9 mouse cellular contexts compared by ENCODE assay signal in genomic region chr7:81862587-81863583, GRCm38 (mm10). TPM values are rescaled to one million over a fixed set of nuclear protein-coding genes. Genes with fewer than 3 reads are reported as not detected.
A peak's percentile ranks its signal among the peaks of the same experiment; 100 is the strongest.
DNase-seq lines count a peak whose midpoint lies in the region; ATAC-seq and TF ChIP-seq lines count a peak whose summit lies in the region.
"Had no signal": no experiment of that assay in that cellular context is flagged by ENCODE, and none has a peak within 500 bp of the region (broad histone marks: within the 10 kb centered on the region; RNA-seq: fewer than 3 reads in every experiment).

No protein-coding gene starts in this region.

- intact Hi-C loops in heart, postnatal 14 days (cut with DNase I), result no loop called here

- H3K4me2 ChIP-seq in lung, embryonic 14.5 days, result no peak overlapping the region

- TF ChIP-seq CTCF in lung, embryonic 14.5 days (IDR thresholded peaks at IDR 0.05; ENCODE audit: low read depth), result no peak

- peak overlapping the region; percentile 97 for H3K27ac ChIP-seq in brown adipose tissue, adult 24 weeks (replicated peaks; ENCODE audit: low read depth, low read length)
- H3K27ac ChIP-seq in lung, embryonic 14.5 days (ENCODE audit: low read depth), result peak overlapping the region; percentile 37; the same call in 1 of the 2 replicates

- 59% methylated on average over 24 of the region's 24 CpGs for WGBS in lung, embryonic 14.5 days

- no peak for ATAC-seq in lung, embryonic 14.5 days (ENCODE audit: insufficient read depth)

- DNase-seq in adrenal gland, adult 2 months, result peak; percentile 25
- DNase-seq in adrenal gland, postnatal 25 days, result no peak
- DNase-seq in heart, postnatal 14 days, result peak; percentile 35
- DNase-seq in lung, embryonic 14.5 days, result peak; percentile 44
- DNase-seq in thymus, adult 18-20 months, result peak; percentile 79 to 87
- DNase-seq in ovary, adult 18-20 months (ENCODE audit: low spot score), result no peak
- no peak for DNase-seq in cerebellum, adult 9-10 months

- H3K36me3 ChIP-seq in lung, embryonic 14.5 days (ENCODE audit: insufficient read depth), result no peaks in the 10 kb centered on the region; the same call in 1 of the 2 replicates

- no peak overlapping the region for H3K9ac ChIP-seq in lung, embryonic 14.5 days

- H3K27me3 ChIP-seq in lung, embryonic 14.5 days (ENCODE audit: insufficient read depth, low read length), result peaks cover 24% of the 10 kb centered on the region

- H3K4me3 ChIP-seq in brown adipose tissue, adult 24 weeks (ENCODE audit: insufficient read depth, low read depth, low read length), result peak overlapping the region; percentile 50
- no peak overlapping the region for H3K4me3 ChIP-seq in lung, embryonic 14.5 days (ENCODE audit: low read depth, low read length)

- no peaks in the 10 kb centered on the region for H3K9me3 ChIP-seq in lung, embryonic 14.5 days (ENCODE audit: low read depth, low read length)

- H3K4me1 ChIP-seq in brown adipose tissue, adult 24 weeks (ENCODE audit: control insufficient read depth, insufficient read depth, insufficient read length, low read length), result peaks cover 29% of the 10 kb centered on the region
- no peaks in the 10 kb centered on the region for H3K4me1 ChIP-seq in lung, embryonic 14.5 days (ENCODE audit: insufficient read depth)

RNA-seq across cellular contexts. Expression of gene Tm6sf1, which starts 4.1 kb away (rescaled TPM):
- total RNA-seq in adrenal gland, adult 2 months (2021), result 10 to 100 TPM; 13.5 to 17.2 TPM
- polyA plus RNA-seq in adrenal gland, adult 2 months (2012; rRNA removed), result 29.5 and 37.4 TPM in 2 replicates
- 11.6 and 12.4 TPM in 2 replicates for total RNA-seq in adrenal gland, postnatal 25 days (2021)
- 21.2 and 24.4 TPM in 2 replicates for polyA plus RNA-seq in brown adipose tissue, adult 24 weeks (2012; ENCODE audit: insufficient read depth, insufficient read length, missing spikeins)
- 10 to 100 TPM; 18.1 to 18.3 TPM for total RNA-seq in heart, postnatal 14 days (2021)
- polyA plus RNA-seq in lung, embryonic 14.5 days (2014; fragmentation: Nextera tagmentation; extraction: Ambion mirVana), result 16.0 and 17.5 TPM in 2 replicates

RNA-seq across cellular contexts. Expression of gene Gm10160, which starts 7.3 kb away (rescaled TPM):
- total RNA-seq in adrenal gland, adult 2 months (2021), result not detected
- not detected in 2 replicates for polyA plus RNA-seq in adrenal gland, adult 2 months (2012; rRNA removed)
- total RNA-seq in adrenal gland, postnatal 25 days (2021), result not detected in 2 replicates
- polyA plus RNA-seq in brown adipose tissue, adult 24 weeks (2012; ENCODE audit: insufficient read depth, insufficient read length, missing spikeins), result not detected in 2 replicates
- not detected for total RNA-seq in heart, postnatal 14 days (2021)
- not detected in 2 replicates for polyA plus RNA-seq in lung, embryonic 14.5 days (2014; fragmentation: Nextera tagmentation; extraction: Ambion mirVana)
- total RNA-seq: gastrocnemius, postnatal 36 days had no signal

RNA-seq across cellular contexts. Expression of gene Btbd1, which starts 33.7 kb away (rescaled TPM):
- 100 to 1,000 TPM; 118 to 159 TPM for total RNA-seq in adrenal gland, adult 2 months (2021)
- polyA plus RNA-seq in adrenal gland, adult 2 months (2012; rRNA removed), result 65.2 and 71.1 TPM in 2 replicates
- total RNA-seq in adrenal gland, postnatal 25 days (2021), result 113 and 119 TPM in 2 replicates
- polyA plus RNA-seq in brown adipose tissue, adult 24 weeks (2012; ENCODE audit: insufficient read depth, insufficient read length, missing spikeins), result 193 and 285 TPM in 2 replicates
- 100 to 1,000 TPM; 135 TPM for total RNA-seq in heart, postnatal 14 days (2021)
- polyA plus RNA-seq in lung, embryonic 14.5 days (2014; fragmentation: Nextera tagmentation; extraction: Ambion mirVana), result 81.8 and 92.3 TPM in 2 replicates

Comparison
In these comparisons a context has a peak if more than half of its experiments do, and no peak if none do; other contexts are left out.
1. DNase-seq: peak in adrenal gland, adult 2 months (single experiment), heart, postnatal 14 days (2 of 2), lung, embryonic 14.5 days (single experiment) and thymus, adult 18-20 months (2 of 2); none in adrenal gland, postnatal 25 days (single experiment), ovary, adult 18-20 months (single experiment) and cerebellum, adult 9-10 months (single experiment).